Mouse (Mus musculus): ENCODE data around the gene Cfap126. TPM values are rescaled to one million over a fixed set of nuclear protein-coding genes. Genes with fewer than 3 reads are reported as not detected.
"Not testable (repeated sequence)": the region's sequence is repeated elsewhere in the genome, so short reads cannot be mapped to it uniquely, and the experiment has no call there.

The Cfap126 gene
- 9.8 and 14.1 TPM in 2 replicates for polyA plus RNA-seq (2016; fragmentation: Nextera tagmentation; extraction: Ambion mirVana)

DNA sequence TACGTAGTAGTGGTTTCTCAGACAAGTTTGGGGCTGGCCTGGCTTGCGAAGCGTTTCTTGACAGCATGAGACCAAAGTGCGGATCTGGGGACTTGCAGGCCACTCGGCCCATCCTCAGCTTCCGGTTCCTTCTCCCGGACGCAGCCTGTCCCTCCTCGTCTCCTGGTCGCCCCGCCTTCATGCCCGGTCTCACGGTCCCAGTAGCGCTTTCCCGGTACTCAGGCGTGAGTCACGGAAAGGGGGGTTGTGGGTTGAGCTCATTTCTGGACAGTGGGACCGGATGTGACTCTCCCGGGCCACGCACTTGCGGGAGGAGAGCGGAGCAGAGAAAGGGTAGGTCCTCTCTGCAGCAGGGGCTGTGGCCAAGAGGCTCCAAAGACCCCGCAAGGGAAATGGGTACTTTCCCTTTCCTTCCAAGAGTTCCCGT is at the start of gene Cfap126:
Gene Cfap126, plus strand, starts transcription at position 46 of the 427 bp plus-strand sequence.
- no peaks in the 10 kb centered on the region for H3K27me3 ChIP-seq
- WGBS: under 1% methylated on average over 24 of the region's 24 CpGs
- H3K9me3 ChIP-seq (replicated peaks): no peaks in the 10 kb centered on the region
- H3K36me3 ChIP-seq: no peaks in the 10 kb centered on the region
- peak within 1 kb of the TSS; percentile 45 for H3K4me3 ChIP-seq
- ATAC-seq (ENCODE audit: low FRiP score): 0 out of 2 replicates have a peak, but pooled peaks have one; percentile 15
- peak within 1 kb of the TSS; percentile 64 for H3K9ac ChIP-seq
- peak within 1 kb of the TSS; percentile 25 for H3K27ac ChIP-seq
- H3K4me2 ChIP-seq (replicated peaks): peak within 1 kb of the TSS; percentile 63
- peaks cover 8% of the 10 kb centered on the region; the same call in 1 of the 2 replicates for H3K4me1 ChIP-seq

DNA sequence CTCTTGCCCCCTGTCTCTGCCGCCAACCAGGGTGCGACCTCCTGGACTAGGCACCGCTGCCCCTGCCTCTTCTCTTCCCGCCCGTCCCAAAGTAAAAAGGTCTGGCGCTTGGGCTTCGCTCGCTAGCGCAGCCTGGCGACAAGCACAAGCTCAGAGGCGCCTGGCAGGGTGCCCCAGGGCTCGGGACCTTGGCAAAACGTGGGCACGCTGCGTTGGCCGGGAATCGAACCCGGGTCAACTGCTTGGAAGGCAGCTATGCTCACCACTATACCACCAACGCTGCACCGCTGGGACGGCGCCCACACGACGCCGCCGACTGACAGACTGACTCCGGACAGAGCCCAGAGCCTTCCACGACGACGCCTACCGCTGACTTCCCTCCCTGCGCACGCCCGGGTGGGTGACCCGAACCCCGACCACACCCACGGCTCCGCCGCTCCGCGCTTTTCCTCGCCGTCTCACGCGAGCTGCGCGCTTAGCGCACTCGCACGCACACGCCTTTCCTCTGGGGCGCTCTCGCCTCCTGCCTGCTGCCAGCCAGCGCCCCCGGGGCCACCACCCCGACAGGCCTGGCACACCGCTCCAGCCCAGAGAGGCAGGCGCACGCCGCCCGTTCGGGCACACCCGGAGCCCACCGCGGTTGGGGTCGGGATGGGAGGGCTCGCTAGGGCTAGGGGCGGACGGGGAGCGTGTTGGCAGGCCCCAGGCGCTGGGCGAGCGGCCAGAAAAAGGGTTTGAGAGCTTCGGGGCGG is 49.1 kb upstream of the Cfap126 start, which contains the start of gene Fcgr3:
Gene Fcgr3, minus strand, starts transcription at position 445 of the 752 bp plus-strand sequence.
- Histone ChIP-seq H3K27me3 (peaks cover 41% of the 10 kb centered on the region), H3K4me3 (peak within 1 kb of the TSS; percentile 29), H3K4me2 (replicated peaks) (peak within 1 kb of the TSS; percentile 36)
- WGBS: 2% methylated on average over 43 of the region's 75 CpGs
- not testable (repeated sequence) for H3K9me3 ChIP-seq (replicated peaks); H3K4me1 ChIP-seq; H3K36me3 ChIP-seq; H3K27ac ChIP-seq; H3K9ac ChIP-seq
- peak; percentile 54 for ATAC-seq (ENCODE audit: low FRiP score)

DNA sequence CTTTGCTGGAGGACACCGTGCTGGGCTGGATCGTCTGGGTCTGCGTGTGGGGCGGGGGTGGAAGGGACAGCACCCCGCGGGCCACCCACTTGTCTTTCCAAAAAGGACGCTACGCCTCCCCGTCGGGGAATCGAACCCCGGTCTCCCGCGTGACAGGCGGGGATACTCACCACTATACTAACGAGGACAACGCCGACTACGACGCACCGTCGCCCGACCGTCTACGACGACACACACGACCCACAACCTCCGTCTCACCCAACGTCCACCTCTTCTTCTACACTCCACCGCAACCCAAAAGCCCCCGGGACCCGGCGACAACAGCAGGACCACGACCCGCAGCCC is 48.5 kb upstream of the Cfap126 start:
- Histone ChIP-seq H3K4me3 (peak overlapping the region; percentile 29), H3K4me2 (replicated peaks) (peak overlapping the region; percentile 36), H3K27me3 (peaks cover 45% of the 10 kb centered on the region)
- H3K4me1 ChIP-seq; H3K27ac ChIP-seq; H3K9ac ChIP-seq; H3K36me3 ChIP-seq; H3K9me3 ChIP-seq (replicated peaks): not testable (repeated sequence)
- WGBS: under 1% methylated on average over 25 of the region's 35 CpGs
- peak; percentile 33 for ATAC-seq (ENCODE audit: low FRiP score)

DNA sequence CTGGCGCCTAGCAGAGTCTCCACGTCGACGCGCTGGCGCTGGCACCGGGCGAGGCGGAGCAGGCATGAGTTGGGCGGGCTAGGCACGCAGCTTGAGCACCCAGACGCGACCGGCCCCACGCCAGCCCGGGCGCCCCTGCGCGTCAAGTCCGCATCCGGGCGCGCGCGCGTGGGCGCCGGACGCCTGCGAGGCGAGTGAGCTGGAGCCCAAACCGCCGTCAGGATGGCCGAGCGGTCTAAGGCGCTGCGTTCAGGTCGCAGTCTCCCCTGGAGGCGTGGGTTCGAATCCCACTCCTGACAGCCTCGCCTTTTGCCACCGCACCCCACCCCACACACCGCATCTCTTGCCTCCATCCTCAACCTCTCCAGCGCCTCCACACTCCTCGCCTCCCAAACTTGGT is 48.0 kb upstream of the Cfap126 start:
- H3K9ac ChIP-seq; H3K27ac ChIP-seq; H3K9me3 ChIP-seq (replicated peaks); H3K4me1 ChIP-seq; H3K36me3 ChIP-seq: not testable (repeated sequence)
- peak; percentile 18 for ATAC-seq (ENCODE audit: low FRiP score)
- WGBS: 7% methylated on average over 30 of the region's 45 CpGs
- Histone ChIP-seq H3K27me3 (peaks cover 47% of the 10 kb centered on the region), H3K4me2 (replicated peaks) (peak overlapping the region; percentile 25), H3K4me3 (peak overlapping the region; percentile 17)

DNA sequence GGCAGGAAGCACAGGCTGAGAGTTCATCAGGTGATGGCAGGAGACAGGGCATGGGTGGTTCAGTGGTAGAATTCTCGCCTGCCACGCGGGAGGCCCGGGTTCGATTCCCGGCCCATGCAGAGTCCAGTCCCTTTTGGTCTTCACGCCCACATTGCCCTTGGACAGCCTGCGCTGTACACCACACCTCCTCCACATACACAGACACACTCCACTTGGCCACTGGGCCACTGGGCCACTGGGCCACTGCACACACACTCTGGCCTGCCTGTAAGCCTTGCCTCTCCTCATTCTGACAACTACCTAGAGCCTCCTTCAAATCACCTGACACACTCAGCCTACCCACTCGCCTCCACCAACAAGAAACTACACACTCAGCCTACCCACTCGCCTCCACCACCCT is 47.1 kb upstream of the Cfap126 start:
- not testable (repeated sequence) for ATAC-seq (ENCODE audit: low FRiP score)
- H3K27me3 ChIP-seq: peaks cover 53% of the 10 kb centered on the region

DNA sequence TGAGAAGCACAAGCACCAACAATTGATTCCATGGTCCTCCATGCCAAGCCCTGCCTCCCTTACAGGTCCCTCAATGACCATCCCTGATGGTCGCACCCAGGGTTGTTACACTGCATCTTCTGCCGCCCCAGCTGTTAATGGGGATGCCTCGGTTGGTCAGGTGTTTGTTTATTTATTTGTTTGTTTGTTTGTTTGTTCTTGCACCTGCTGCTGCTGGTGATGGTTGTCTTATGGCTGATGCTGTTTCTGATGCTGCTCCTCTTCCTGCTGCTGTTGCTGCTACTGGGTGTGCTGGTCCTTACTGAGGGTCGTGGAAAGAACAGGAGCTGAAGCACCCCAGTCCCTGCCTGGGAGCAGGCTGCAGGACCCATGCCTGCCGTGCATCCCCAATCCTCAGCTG is 45.8 kb upstream of the Cfap126 start:
- peaks cover 51% of the 10 kb centered on the region for H3K27me3 ChIP-seq

More for the DNA sequence above, 47.1 kb upstream of the Cfap126 start:
- H3K4me2 ChIP-seq (replicated peaks); H3K27ac ChIP-seq; H3K9ac ChIP-seq; H3K4me1 ChIP-seq; H3K4me3 ChIP-seq; H3K9me3 ChIP-seq (replicated peaks); H3K36me3 ChIP-seq: not testable (repeated sequence)
- 21% methylated on average over 3 of the region's 10 CpGs for WGBS

DNA sequence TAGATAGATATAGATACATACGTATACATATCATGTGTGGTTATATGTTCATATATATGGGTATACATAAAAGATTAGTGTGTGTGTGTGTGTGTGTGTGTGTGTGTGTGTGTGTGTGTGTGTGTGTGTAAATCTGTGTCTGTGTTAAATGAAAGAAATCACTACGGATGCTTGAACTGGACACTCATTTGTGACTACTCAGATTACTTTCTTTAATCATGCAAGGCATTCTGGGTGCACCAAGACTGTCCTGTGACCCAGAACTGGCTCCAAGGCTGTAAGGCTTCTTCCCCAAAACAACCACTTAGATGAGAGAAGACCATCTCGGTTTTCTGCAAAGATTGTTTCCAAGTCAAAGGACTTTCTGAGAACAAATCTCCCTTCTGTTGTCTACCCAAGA is 44.2 kb upstream of the Cfap126 start:
- peaks cover 48% of the 10 kb centered on the region for H3K27me3 ChIP-seq
- WGBS: 67% methylated on average over 3 of the region's 3 CpGs

More for the DNA sequence above, 45.8 kb upstream of the Cfap126 start:
- not testable (repeated sequence) for H3K9me3 ChIP-seq (replicated peaks); H3K9ac ChIP-seq; H3K27ac ChIP-seq; H3K36me3 ChIP-seq; ATAC-seq (ENCODE audit: low FRiP score); H3K4me3 ChIP-seq; H3K4me2 ChIP-seq (replicated peaks); H3K4me1 ChIP-seq
- WGBS: 59% methylated on average over 5 of the region's 5 CpGs

DNA sequence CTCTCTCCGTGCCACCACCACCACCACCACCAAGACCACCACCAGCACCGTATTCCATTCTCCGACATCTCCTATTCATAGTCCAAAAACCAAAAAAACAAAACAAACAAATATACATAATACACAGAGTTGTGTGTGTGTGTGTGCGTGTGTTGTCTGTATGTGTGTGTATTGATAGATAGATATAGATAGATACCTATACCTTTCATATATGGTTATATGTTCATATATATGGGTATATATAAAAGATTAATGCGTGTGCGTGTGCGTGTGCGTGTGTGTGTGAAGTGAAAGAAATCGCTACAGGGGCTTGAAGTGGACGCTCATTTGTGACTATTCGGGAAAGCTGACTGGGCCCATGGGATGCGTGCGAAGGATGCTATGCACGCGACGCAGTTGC is 42.8 kb upstream of the Cfap126 start:
- 21% methylated on average over 14 of the region's 16 CpGs for WGBS
- H3K4me3 ChIP-seq; H3K36me3 ChIP-seq; ATAC-seq (ENCODE audit: low FRiP score); H3K27ac ChIP-seq; H3K4me2 ChIP-seq (replicated peaks); H3K4me1 ChIP-seq; H3K9ac ChIP-seq; H3K9me3 ChIP-seq (replicated peaks): not testable (repeated sequence)
- H3K27me3 ChIP-seq: peaks cover 40% of the 10 kb centered on the region

More for the DNA sequence above, 44.2 kb upstream of the Cfap126 start:
- not testable (repeated sequence) for H3K36me3 ChIP-seq; H3K4me1 ChIP-seq; ATAC-seq (ENCODE audit: low FRiP score); H3K4me3 ChIP-seq; H3K27ac ChIP-seq; H3K9ac ChIP-seq; H3K4me2 ChIP-seq (replicated peaks); H3K9me3 ChIP-seq (replicated peaks)

DNA sequence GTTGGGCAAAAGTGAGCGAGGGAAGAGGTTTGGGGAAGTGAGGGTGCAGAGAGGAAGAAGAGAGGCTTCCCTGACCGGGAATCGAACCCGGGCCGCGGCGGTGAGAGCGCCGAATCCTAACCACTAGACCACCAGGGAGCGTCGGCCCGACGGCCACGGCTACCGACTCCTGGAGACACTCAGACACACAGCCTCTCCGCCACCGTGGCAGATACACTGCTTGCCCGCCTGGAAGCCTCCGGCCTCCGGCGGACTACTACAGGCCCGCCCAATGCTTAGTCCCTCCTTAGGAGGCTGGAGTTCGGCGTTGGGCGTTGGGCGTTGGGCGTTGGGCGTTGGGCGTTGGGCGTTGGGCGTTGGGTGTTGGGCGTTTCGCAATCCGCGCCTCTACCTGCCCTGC is 42.0 kb upstream of the Cfap126 start:
- WGBS: no CpG with 5 or more reads among the region's 35 CpGs
- H3K9ac ChIP-seq; H3K36me3 ChIP-seq; H3K27ac ChIP-seq; H3K4me2 ChIP-seq (replicated peaks); H3K4me3 ChIP-seq; H3K4me1 ChIP-seq; H3K9me3 ChIP-seq (replicated peaks): not testable (repeated sequence)
- peaks cover 37% of the 10 kb centered on the region for H3K27me3 ChIP-seq
- ATAC-seq (ENCODE audit: low FRiP score): peak; percentile 51

DNA sequence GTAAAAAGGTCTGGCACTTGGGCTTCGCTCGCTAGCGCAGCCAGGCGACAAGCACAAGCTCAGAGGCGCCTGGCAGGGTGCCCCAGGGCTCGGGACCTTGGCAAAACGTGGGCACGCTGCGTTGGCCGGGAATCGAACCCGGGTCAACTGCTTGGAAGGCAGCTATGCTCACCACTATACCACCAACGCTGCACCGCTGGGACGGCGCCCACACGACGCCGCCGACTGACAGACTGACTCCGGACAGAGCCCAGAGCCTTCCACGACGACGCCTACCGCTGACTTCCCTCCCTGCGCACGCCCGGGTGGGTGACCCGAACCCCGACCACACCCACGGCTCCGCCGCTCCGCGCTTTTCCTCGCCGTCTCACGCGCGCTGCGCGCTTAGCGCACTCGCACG is 41.5 kb upstream of the Cfap126 start:
- H3K9me3 ChIP-seq (replicated peaks); H3K4me2 ChIP-seq (replicated peaks); H3K27ac ChIP-seq; H3K9ac ChIP-seq; H3K4me3 ChIP-seq; H3K4me1 ChIP-seq; H3K36me3 ChIP-seq: not testable (repeated sequence)
- no CpG with 5 or more reads among the region's 45 CpGs for WGBS
- peaks cover 39% of the 10 kb centered on the region for H3K27me3 ChIP-seq
- ATAC-seq (ENCODE audit: low FRiP score): peak; percentile 15; the same call in 1 of the 2 replicates

DNA sequence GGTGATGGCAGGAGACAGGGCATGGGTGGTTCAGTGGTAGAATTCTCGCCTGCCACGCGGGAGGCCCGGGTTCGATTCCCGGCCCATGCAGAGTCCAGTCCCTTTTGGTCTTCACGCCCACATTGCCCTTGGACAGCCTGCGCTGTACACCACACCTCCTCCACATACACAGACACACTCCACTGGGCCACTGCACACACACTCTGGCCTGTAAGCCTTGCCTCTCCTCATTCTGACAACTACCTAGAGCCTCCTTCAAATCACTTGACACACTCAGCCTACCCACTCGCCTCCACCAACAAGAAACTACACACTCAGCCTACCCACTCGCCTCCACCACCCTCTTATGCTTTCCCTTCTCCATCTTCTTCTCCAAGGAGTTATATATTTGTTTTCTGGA is 39.4 kb upstream of the Cfap126 start:
- H3K4me3 ChIP-seq; H3K4me2 ChIP-seq (replicated peaks); H3K9ac ChIP-seq; ATAC-seq (ENCODE audit: low FRiP score); H3K4me1 ChIP-seq; H3K36me3 ChIP-seq; H3K9me3 ChIP-seq (replicated peaks); H3K27ac ChIP-seq: not testable (repeated sequence)
- 16% methylated on average over 6 of the region's 10 CpGs for WGBS
- H3K27me3 ChIP-seq: peaks cover 45% of the 10 kb centered on the region

DNA sequence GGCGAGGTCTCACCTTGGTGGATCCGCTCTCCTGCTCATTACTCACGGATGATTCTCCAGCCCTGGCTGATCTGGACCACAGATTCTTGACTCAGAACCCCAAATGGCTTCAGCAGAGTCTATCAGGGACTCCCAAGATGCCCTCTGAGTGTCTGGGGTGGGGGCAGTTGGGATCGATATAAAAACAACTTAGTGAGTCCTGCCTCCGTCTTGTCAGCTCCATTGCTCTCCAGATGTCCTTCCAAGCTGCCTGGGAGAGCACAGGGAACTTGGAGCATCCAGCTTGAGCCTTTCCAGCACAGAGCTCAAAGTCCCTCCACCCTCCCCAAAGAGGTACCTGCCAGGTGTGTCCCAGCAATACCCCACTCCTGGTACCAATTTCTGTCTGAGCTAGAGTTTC is 37.5 kb upstream of the Cfap126 start:
- not testable (repeated sequence) for H3K9ac ChIP-seq; ATAC-seq (ENCODE audit: low FRiP score); H3K27ac ChIP-seq; H3K36me3 ChIP-seq; H3K9me3 ChIP-seq (replicated peaks); H3K4me3 ChIP-seq; H3K4me1 ChIP-seq; H3K4me2 ChIP-seq (replicated peaks)
- peaks cover 33% of the 10 kb centered on the region for H3K27me3 ChIP-seq
- WGBS: 69% methylated on average over 4 of the region's 5 CpGs

DNA sequence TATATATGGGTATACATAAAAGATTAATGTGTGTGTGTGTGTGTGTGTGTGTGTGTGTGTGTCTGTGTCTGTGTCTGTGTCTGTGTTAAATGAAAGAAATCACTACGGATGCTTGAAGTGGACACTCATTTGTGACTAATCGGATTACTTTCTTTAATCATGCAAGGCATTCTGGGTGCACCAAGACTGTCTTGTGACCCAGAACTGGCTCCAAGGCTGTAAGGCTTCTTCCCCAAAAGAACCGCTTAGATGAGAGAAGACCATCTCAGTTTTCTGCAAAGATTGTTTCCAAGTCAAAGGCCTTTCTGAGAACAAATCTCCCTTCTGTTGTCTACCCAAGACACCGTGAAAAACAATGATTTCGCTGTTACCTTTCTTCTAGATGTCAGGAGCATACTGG is 36.5 kb upstream of the Cfap126 start:
- not testable (repeated sequence) for H3K4me1 ChIP-seq; H3K4me2 ChIP-seq (replicated peaks); ATAC-seq (ENCODE audit: low FRiP score); H3K9me3 ChIP-seq (replicated peaks); H3K36me3 ChIP-seq; H3K4me3 ChIP-seq; H3K9ac ChIP-seq; H3K27ac ChIP-seq
- H3K27me3 ChIP-seq: peaks cover 38% of the 10 kb centered on the region
- WGBS: 38% methylated on average over 5 of the region's 5 CpGs
